Mouse (Mus musculus) spleen, embryonic (tissue): ENCODE measurements around the gene Akr1a1.

Experiments used
- CTCF ChIA-PET: fragments of 350-600 bp; sonication (Branson Sonifier 250); formaldehyde crosslinking; loops from one replicate; lab custom pipeline; 2022; lab: Charles Lee

Gene Akr1a1

DNA sequence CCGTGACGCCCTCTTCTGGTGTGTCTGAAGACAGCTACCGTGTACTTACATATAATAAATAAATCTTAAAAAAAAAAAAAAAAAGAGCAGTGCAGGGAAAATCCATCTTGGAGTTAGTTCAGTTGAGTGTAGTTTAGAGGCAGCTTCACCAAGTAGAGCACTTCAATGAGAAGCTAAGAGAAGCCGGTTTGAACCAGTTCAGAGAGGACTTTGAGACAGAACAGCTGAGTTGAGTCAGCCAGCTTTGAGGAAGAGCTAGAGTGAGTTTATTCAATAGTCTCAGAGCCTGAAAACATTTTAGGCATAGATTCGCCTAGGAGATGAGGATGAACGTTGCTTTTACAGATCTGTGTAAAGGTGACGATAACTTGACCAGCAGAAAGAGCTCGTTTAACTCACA, 55.7 kb downstream of the Akr1a1 start:
- CTCF ChIA-PET = no interaction called here
